Mouse (Mus musculus) heart, embryonic 10.5 days (tissue): Measurements from ENCODE around the gene Pam. TPM values are rescaled to one million over a fixed set of nuclear protein-coding genes. Genes with fewer than 3 reads are reported as not detected.

Experiments
- DNase-seq: peaks from one replicate; pipeline ENCODE4 v3.0.0-alpha.2; 2017; ENCODE audit warnings: low spot score
- H3K27ac ChIP-seq: fragments of 300-500 bp; sonication (generic); 2 replicates; pipeline ENCODE4 v1.5.1; 2016; ENCODE audit warnings: mild to moderate bottlenecking
- H3K27me3 ChIP-seq: fragments of 300-500 bp; sonication (generic); 2 replicates; pipeline ENCODE4 v1.6.1; 2016; ENCODE audit warnings: mild to moderate bottlenecking; ENCODE audit not compliant: poor library complexity, insufficient read depth, severe bottlenecking
- H3K36me3 ChIP-seq: fragments of 300-500 bp; sonication (generic); 2 replicates; pipeline ENCODE4 v1.6.1; 2016; ENCODE audit warnings: mild to moderate bottlenecking, moderate library complexity
- H3K4me1 ChIP-seq: fragments of 300-500 bp; sonication (generic); 2 replicates; pipeline ENCODE4 v1.6.1; 2016; ENCODE audit warnings: mild to moderate bottlenecking
- H3K4me3 ChIP-seq: fragments of 300-500 bp; sonication (generic); 2 replicates; pipeline ENCODE4 v1.5.1; 2016; ENCODE audit warnings: mild to moderate bottlenecking, moderate library complexity
- H3K9me3 ChIP-seq: fragments of 300-500 bp; sonication (generic); 2 replicates; pipeline ENCODE4 v1.6.1; 2016; ENCODE audit warnings: mild to moderate bottlenecking, moderate library complexity
- WGBS: fragments of 180-500 bp; shearing (Covaris S2); methylation state at CpG from one replicate; pipeline ENCODE4 v1.1.7; 2016; 5-methylcytosine and 5-hydroxymethylcytosine counted together
- polyA plus RNA-seq: library from polyadenylated mRNA; unstranded; fragments of >200 nt; fragmentation: Nextera tagmentation; extraction: Ambion mirVana; gene quantifications from 2 replicates; pipeline ENCODE4 v1.2.1, GENCODE M21; 2016

Pam gene
- polyA plus RNA-seq, 1 experiment from 2014 or later: 88.8 TPM

- H3K27ac ChIP-seq: peak overlapping the region; percentile 47; the same call in 1 of the 2 replicates
- peak overlapping the region; percentile 82 for H3K4me3 ChIP-seq
- no peaks in the 10 kb centered on the region for H3K36me3 ChIP-seq
- H3K9me3 ChIP-seq: no peaks in the 10 kb centered on the region
- H3K4me1 ChIP-seq: peaks cover 12% of the 10 kb centered on the region
- WGBS: 33% methylated on average over 1 of the region's 1 CpGs
- DNase-seq: no peak
- no peaks in the 10 kb centered on the region for H3K27me3 ChIP-seq
Measured at GRCm38 (mm10) chr1:98096396-98096935, 1.0 kb upstream of the Pam start.

GRCm38 (mm10) chr1:98095991-98096330 lies 515 bp upstream of the Pam start:
- no peaks in the 10 kb centered on the region for H3K27me3 ChIP-seq
- H3K9me3 ChIP-seq: no peaks in the 10 kb centered on the region
- no peaks in the 10 kb centered on the region for H3K36me3 ChIP-seq
- peak; percentile 78 for DNase-seq
- 22% methylated on average over 9 of the region's 9 CpGs for WGBS
- peak overlapping the region; percentile 93 for H3K27ac ChIP-seq
- peak overlapping the region; percentile 82 for H3K4me3 ChIP-seq
- peaks cover 12% of the 10 kb centered on the region for H3K4me1 ChIP-seq

DNA sequence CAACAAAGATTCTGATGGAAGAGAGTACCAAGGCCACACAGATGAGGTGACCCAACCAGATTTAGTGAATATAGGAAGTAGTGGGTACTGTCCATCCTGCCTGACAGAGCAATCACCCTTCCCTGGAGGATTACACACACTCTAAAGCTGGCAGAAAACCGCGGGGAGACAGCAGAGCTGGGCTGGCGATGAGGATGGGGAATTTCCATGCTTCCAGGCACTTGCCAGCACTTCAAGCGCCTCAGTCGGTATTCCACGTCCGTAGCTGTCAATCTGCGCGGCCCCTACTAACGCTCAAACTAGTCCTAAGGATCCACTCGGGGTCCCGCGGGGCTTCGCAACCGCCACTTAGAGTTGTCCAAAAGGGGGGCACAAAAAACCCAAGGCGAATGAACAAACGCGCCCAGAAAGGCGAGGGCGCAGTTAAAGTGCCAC lies 618 bp downstream of the Pam start:
- Histone ChIP-seq H3K4me3 (peak overlapping the region; percentile 82), H3K4me1 (peaks cover 12% of the 10 kb centered on the region), H3K36me3 (no peaks in the 10 kb centered on the region), H3K27me3 (no peaks in the 10 kb centered on the region), H3K9me3 (no peaks in the 10 kb centered on the region), H3K27ac (peak overlapping the region; percentile 93)
- under 1% methylated on average over 20 of the region's 20 CpGs for WGBS
- DNase-seq: peak; percentile 80

DNA sequence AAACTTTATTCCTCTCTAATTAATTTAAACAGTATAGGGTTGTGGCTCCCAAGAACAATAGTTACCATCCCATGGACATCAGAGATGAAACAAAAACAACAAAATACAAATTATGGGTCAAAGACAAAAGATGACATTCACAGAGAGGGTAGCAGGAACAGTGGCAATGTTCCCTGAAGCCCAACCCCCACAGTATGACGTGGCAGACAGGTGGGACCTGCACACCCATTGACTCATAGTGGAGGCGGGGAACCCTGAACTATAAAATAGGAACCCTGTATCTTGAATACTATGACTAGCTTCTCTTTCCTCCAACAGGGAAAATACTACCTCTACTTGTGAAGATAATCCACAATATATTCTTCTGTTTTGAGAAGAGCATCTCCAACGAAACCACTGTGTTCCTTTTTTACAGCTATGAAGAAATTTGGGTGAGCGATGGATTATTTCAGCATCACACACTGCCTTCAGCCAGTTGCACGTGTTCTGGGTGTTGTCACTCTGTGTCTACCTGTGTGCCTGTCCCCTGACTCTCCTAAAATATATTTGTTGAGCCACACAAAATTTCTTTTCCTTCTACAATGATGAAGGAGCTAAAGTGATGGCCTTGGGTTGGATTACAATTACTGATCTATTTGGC lies 6.0 kb downstream of the Pam start:
- H3K27ac ChIP-seq: no peak overlapping the region
- no peak overlapping the region for H3K4me3 ChIP-seq
- peaks cover 18% of the 10 kb centered on the region; the same call in 1 of the 2 replicates for H3K4me1 ChIP-seq
- no peaks in the 10 kb centered on the region for H3K36me3 ChIP-seq
- H3K9me3 ChIP-seq: no peaks in the 10 kb centered on the region
- WGBS: 87% methylated on average over 5 of the region's 5 CpGs
- DNase-seq: no peak
- H3K27me3 ChIP-seq: no peaks in the 10 kb centered on the region

- WGBS: 43% methylated on average over 3 of the region's 3 CpGs
- Histone ChIP-seq H3K4me1 (peaks cover 33% of the 10 kb centered on the region; the same call in 1 of the 2 replicates), H3K36me3 (no peaks in the 10 kb centered on the region), H3K27me3 (no peaks in the 10 kb centered on the region), H3K9me3 (no peaks in the 10 kb centered on the region), H3K27ac (peak overlapping the region; percentile 49; the same call in 1 of the 2 replicates), H3K4me3 (no peak overlapping the region)
- no peak for DNase-seq
Measured at GRCm38 (mm10) chr1:98086456-98086855, 9.0 kb downstream of the Pam start.

- peak overlapping the region; percentile 12; the same call in 1 of the 2 replicates for H3K4me3 ChIP-seq
- 51% methylated on average over 13 of the region's 13 CpGs for WGBS
Measured at GRCm38 (mm10) chr1:98084596-98085274, 10.7 kb downstream of the Pam start.

DNA sequence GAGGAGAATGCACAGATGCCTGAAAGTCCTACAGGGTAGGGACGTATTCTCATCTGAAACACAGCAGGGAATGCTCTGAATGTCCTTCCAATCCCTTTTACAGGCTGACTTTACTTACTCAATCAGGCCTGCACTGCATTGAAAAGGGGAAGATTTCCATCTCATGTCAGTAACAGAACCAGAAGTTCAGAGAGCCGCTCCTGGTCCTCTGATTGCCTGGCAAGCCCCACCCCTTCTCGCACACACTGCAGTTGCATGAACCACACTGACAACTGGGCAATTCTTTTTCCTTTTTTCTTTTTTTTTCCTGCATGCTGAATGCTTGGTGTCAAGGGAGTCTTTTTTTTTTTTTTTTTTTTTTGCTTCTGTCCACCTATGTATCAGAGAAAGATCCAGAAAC lies 11.9 kb downstream of the Pam start:
- Histone ChIP-seq H3K9me3 (no peaks in the 10 kb centered on the region), H3K4me3 (no peak overlapping the region), H3K4me1 (peaks cover 48% of the 10 kb centered on the region), H3K27me3 (no peaks in the 10 kb centered on the region), H3K27ac (peak overlapping the region; percentile 59; the same call in 1 of the 2 replicates), H3K36me3 (no peaks in the 10 kb centered on the region)
- 66% methylated on average over 3 of the region's 3 CpGs for WGBS
- no peak for DNase-seq

More at GRCm38 (mm10) chr1:98084596-98085274, 10.7 kb downstream of the Pam start:
- peak overlapping the region; percentile 75 for H3K27ac ChIP-seq
- no peaks in the 10 kb centered on the region for H3K36me3 ChIP-seq
- no peaks in the 10 kb centered on the region for H3K27me3 ChIP-seq
- H3K4me1 ChIP-seq: peaks cover 43% of the 10 kb centered on the region
- no peaks in the 10 kb centered on the region for H3K9me3 ChIP-seq
- DNase-seq: peak; percentile 81

DNA sequence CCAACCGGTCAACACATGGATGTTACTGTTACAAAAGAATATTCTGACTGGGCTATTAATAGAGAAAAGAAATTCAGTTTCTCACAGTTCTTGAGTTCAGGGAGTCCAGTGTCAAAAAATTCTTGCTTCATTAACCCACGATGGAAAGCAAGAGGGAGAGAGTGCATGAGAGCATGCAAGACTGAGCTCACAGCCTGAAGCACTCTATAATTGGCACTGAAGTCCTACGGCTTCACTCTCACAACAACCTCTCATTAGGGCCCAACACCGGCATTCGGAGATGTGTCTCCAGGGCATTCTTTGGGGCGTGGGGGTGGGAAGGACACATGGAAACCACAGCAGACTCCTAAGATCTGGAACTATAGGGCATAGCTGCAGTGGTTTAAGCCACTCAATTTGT lies 12.5 kb downstream of the Pam start:
- Histone ChIP-seq H3K4me3 (no peak overlapping the region), H3K4me1 (peaks cover 48% of the 10 kb centered on the region), H3K27ac (peak overlapping the region; percentile 59; the same call in 1 of the 2 replicates), H3K27me3 (no peaks in the 10 kb centered on the region), H3K36me3 (no peaks in the 10 kb centered on the region), H3K9me3 (no peaks in the 10 kb centered on the region)
- no peak for DNase-seq
- 67% methylated on average over 6 of the region's 6 CpGs for WGBS

DNA sequence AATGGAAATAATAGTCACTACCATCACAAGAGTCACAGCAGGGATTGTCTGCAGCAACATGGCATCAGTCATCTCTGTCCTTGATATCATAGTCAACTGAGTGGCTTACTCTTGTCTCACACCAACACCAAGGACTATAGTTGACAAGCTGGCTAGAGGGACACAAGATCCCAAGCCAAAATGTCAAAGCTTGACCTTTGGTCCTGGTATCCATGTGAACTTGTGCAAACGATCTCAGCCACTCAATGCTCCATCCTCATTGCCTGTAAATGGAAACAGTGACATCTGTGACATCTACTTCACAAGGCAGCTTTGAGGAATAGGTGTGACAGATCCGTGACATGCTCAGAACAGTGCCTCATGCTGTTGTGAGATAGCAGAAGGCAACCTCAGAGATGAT lies 15.0 kb downstream of the Pam start:
- Histone ChIP-seq H3K36me3 (no peaks in the 10 kb centered on the region), H3K27ac (peak overlapping the region; percentile 70), H3K4me1 (peaks cover 37% of the 10 kb centered on the region), H3K9me3 (no peaks in the 10 kb centered on the region), H3K27me3 (no peaks in the 10 kb centered on the region), H3K4me3 (no peak overlapping the region)
- no peak for DNase-seq
- WGBS: 35% methylated on average over 2 of the region's 2 CpGs

DNA sequence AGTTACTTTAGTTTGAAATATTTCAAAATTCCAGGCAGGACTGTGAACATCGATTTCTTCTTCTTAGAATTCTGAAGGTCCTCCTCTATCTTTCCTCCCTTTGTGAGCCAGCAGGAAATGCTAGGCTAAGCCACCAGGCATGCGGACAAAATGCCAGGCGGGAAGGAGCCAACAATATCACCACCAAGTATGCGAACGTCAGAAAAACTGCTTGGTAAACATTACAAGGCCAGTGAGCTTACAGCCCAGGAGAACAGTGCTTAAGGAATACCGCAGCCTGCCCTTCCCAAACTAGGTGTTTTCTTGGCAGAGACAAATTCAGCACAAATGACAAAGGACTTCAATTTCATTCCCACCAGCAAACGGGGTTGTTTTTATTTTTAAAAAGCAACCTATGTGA lies 15.8 kb downstream of the Pam start:
- Histone ChIP-seq H3K9me3 (no peaks in the 10 kb centered on the region), H3K27ac (peak overlapping the region; percentile 64; the same call in 1 of the 2 replicates), H3K27me3 (no peaks in the 10 kb centered on the region), H3K4me3 (no peak overlapping the region), H3K4me1 (peaks cover 32% of the 10 kb centered on the region), H3K36me3 (no peaks in the 10 kb centered on the region)
- 54% methylated on average over 7 of the region's 7 CpGs for WGBS
- no peak for DNase-seq

GRCm38 (mm10) chr1:98078735-98079134 lies 16.7 kb downstream of the Pam start:
- 89% methylated on average over 7 of the region's 7 CpGs for WGBS
- no peaks in the 10 kb centered on the region for H3K36me3 ChIP-seq

GRCm38 (mm10) chr1:98073826-98074225 lies 21.6 kb downstream of the Pam start:
- no peaks in the 10 kb centered on the region for H3K36me3 ChIP-seq
- 73% methylated on average over 4 of the region's 4 CpGs for WGBS

More at GRCm38 (mm10) chr1:98078735-98079134, 16.7 kb downstream of the Pam start:
- no peak for DNase-seq
- Histone ChIP-seq H3K4me1 (peaks cover 28% of the 10 kb centered on the region), H3K9me3 (no peaks in the 10 kb centered on the region), H3K27ac (no peak overlapping the region), H3K4me3 (no peak overlapping the region), H3K27me3 (no peaks in the 10 kb centered on the region)

DNA sequence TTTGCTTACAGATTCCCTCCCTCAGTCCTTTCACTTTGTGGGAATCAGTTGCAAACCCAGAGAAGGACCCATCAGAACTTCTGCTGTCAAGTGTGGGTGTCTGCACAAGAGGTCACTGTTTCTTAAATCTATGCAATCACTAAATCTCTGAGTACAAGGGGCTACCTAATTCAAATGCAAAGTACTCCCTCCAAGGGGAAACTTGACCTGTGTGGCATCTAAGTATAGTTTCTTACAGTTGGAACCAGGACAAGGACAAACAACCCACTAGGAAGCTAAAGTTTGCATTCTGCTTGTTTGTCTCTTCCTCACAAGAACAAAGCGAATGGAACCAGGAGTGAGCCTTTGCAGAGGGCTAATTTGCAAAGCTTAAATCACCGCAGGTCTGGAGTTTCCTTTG lies 22.3 kb downstream of the Pam start:
- no peak for DNase-seq
- Histone ChIP-seq H3K9me3 (no peaks in the 10 kb centered on the region), H3K27me3 (no peaks in the 10 kb centered on the region), H3K4me3 (no peak overlapping the region), H3K36me3 (no peaks in the 10 kb centered on the region), H3K4me1 (peaks cover 8% of the 10 kb centered on the region; the same call in 1 of the 2 replicates), H3K27ac (no peak overlapping the region)
- 64% methylated on average over 2 of the region's 2 CpGs for WGBS

More at GRCm38 (mm10) chr1:98073826-98074225, 21.6 kb downstream of the Pam start:
- Histone ChIP-seq H3K27me3 (no peaks in the 10 kb centered on the region), H3K27ac (no peak overlapping the region), H3K4me1 (peaks cover 8% of the 10 kb centered on the region; the same call in 1 of the 2 replicates), H3K9me3 (no peaks in the 10 kb centered on the region), H3K4me3 (no peak overlapping the region)
- no peak for DNase-seq
